Mouse (Mus musculus) lung, adult 2 months (tissue): ENCODE results near the gene Tcea2.

ENCODE experiments used
- CTCF ChIP-seq: fragments of 200-500 bp; IDR thresholded peaks from 2 replicates; pipeline ENCODE4 v1.5.1; 2011; ENCODE audit warnings: mild to moderate bottlenecking, low read length, control low read depth; ENCODE audit not compliant: insufficient read depth
- POLR2A ChIP-seq: fragments of 200-500 bp; IDR thresholded peaks from 2 replicates; pipeline ENCODE4 v1.6.1; 2011; ENCODE audit warnings: low read depth, mild to moderate bottlenecking, control low read depth, low read length, borderline replicate concordance; ENCODE audit errors: extremely low read depth

DNA sequence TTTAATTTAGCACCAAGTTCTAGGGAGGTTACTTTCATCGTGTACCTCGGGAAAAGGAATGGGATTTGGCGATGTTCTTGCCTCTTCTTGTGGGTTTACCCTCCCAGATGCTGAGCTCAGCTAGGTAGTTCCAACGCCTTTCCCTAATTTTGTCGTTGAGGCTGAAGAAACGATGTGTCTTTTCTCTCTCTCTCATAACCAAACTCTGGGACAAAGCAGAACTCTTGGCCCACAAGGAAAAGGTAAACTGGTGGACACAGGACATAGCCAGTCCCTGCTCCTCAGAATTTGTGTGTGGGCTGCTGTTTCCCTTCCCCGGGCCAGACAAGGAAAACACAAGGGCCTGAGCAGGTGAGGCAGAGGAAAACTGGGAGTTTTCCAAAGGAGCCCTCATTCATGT, 8.1 kb upstream of the Tcea2 start:
- TF ChIP-seq CTCF (no peak), POLR2A (no peak)
